Mouse (Mus musculus): Measurements from ENCODE around the gene Pim1.

DNA sequence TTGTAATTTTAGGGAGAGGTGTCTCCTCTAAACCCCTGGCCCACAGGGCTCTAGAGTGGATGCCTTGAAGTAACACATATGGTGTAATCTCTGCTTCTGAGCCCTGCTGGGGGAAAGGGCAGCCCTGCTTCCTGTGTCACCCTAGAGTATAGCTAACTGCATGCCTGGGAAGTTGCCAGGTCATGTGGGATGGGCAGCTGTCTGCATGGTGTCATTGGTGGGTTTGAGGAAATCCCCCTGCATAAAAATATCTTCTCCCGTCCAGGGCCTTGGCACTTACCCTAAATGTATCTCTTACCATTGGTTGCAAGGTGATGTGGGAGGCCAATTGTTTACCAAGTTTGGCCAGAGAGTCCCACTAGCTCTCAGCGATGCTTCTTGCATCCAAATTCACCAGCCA, 16.5 kb upstream of the Pim1 start:
- TF ChIP-seq CTCF (IDR thresholded peaks at IDR 0.05; ENCODE audit: low read depth, low read length) (no peak), POLR2A (IDR thresholded peaks at IDR 0.05; ENCODE audit: borderline replicate concordance, low read depth, low read length) (no peak)

All from bone marrow macrophage, adult 2 months (primary cell).